ENCODE assay signal across 21 mouse cellular contexts in the genomic region with DNA sequence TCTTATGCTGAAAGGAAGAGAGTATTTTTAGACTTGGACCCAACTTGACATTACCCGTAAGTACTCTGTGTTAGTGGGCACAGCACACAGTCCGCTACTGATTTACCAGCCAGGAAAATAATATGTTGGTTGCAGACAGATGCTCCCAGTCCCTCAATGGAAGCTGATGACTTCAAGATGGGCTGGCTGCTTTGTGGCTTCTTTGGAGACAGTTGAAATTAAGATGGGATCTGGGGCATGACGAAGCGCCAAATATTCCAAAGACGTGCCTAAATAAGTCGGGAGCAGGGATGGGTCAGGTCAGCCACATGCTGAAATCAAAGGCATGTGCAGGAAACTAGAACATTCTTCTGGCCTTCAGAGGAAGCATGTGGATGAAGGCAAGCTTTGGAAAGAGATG.
DNase-seq lines count a peak whose midpoint lies in the region; ATAC-seq and TF ChIP-seq lines count a peak whose summit lies in the region.
"Had no signal": no experiment of that assay in that cellular context is flagged by ENCODE, and none has a peak within 500 bp of the region (broad histone marks: within the 10 kb centered on the region; RNA-seq: fewer than 3 reads in every experiment).

No protein-coding gene starts in this region.

- no peak overlapping the region for H3K9ac ChIP-seq in embryonic facial prominence, embryonic 12.5 days
- H3K9ac ChIP-seq in hindbrain, embryonic 16.5 days (ENCODE audit: low read depth, low read length): no peak overlapping the region
- H3K9ac ChIP-seq: forebrain, embryonic 15.5 days; heart, embryonic 15.5 days; hindbrain, embryonic 13.5 days had no signal

- no peak for ATAC-seq in embryonic facial prominence, embryonic 12.5 days (ENCODE audit: insufficient number of reproducible peaks, insufficient read depth, low FRiP score, low TSS enrichment)
- no peak for ATAC-seq in hindbrain, embryonic 16.5 days
- ATAC-seq: activated CD4-positive, CD25-positive, alpha-beta regulatory T cell, adult 4 months; forebrain, embryonic 15.5 days; intestine, embryonic 16.5 days; Patski had no signal

- 0 out of 2 replicates have a peak overlapping the region, but pooled peaks have one; percentile 41 for H3K27ac ChIP-seq in embryonic facial prominence, embryonic 12.5 days
- no peak overlapping the region for H3K27ac ChIP-seq in layer of hippocampus, adult 2 months
- H3K27ac ChIP-seq in hindbrain, embryonic 16.5 days (ENCODE audit: low read depth, low read length): no peak overlapping the region
- H3K27ac ChIP-seq: forebrain, embryonic 15.5 days; heart, embryonic 15.5 days; hindbrain, embryonic 13.5 days had no signal

- H3K27me3 ChIP-seq in embryonic facial prominence, embryonic 12.5 days: no peaks in the 10 kb centered on the region
- H3K27me3 ChIP-seq in hindbrain, embryonic 16.5 days (replicated peaks; ENCODE audit: control insufficient read depth, insufficient read depth, low read length): no peaks in the 10 kb centered on the region
- H3K27me3 ChIP-seq: forebrain, embryonic 15.5 days; heart, embryonic 15.5 days; hindbrain, embryonic 13.5 days had no signal

- no peaks in the 10 kb centered on the region for H3K36me3 ChIP-seq in embryonic facial prominence, embryonic 12.5 days
- no peaks in the 10 kb centered on the region for H3K36me3 ChIP-seq in hindbrain, embryonic 16.5 days (ENCODE audit: control insufficient read depth, insufficient read depth, low read length)
- H3K36me3 ChIP-seq: forebrain, embryonic 15.5 days; heart, embryonic 15.5 days; hindbrain, embryonic 13.5 days had no signal

- no peak overlapping the region for H3K4me2 ChIP-seq in embryonic facial prominence, embryonic 12.5 days (replicated peaks)
- H3K4me2 ChIP-seq in hindbrain, embryonic 16.5 days (ENCODE audit: low read length): no peak overlapping the region
- H3K4me2 ChIP-seq: forebrain, embryonic 15.5 days; heart, embryonic 11.5 days; heart, embryonic 15.5 days; hindbrain, embryonic 13.5 days had no signal

- no peak for TF ChIP-seq CTCF in layer of hippocampus, adult 2 months (conservative IDR thresholded peaks at IDR 0.05)

- DNase-seq in gastrocnemius, adult 18-20 months (ENCODE audit: low spot score): peak; percentile 2
- no peak for DNase-seq in gastrocnemius, adult 8-10 months (ENCODE audit: low spot score in 2 of 2)
- DNase-seq in fibroblast of lung, adult 2 months (ENCODE audit: low read depth): peak; percentile 59
- DNase-seq in layer of hippocampus, adult 2 months (ENCODE audit: low spot score in 2 of 2): no peak
- DNase-seq in adrenal gland, postnatal 10 days: no peak
- DNase-seq: adrenal gland, postnatal 25 days; cerebellum, adult 18-20 months; cerebellum, adult 9-11 months; cerebellum, postnatal 36 days; heart, adult 18-20 months; heart, postnatal 14 days had no signal

- 0 out of 2 replicates have a peak, but pooled peaks cover 2% of the 10 kb centered on the region for H3K4me1 ChIP-seq in embryonic facial prominence, embryonic 12.5 days
- no peaks in the 10 kb centered on the region for H3K4me1 ChIP-seq in hindbrain, embryonic 16.5 days (ENCODE audit: control insufficient read depth, insufficient read depth, low read depth, low read length)
- H3K4me1 ChIP-seq: forebrain, embryonic 15.5 days; heart, embryonic 15.5 days; hindbrain, embryonic 13.5 days had no signal

- WGBS in embryonic facial prominence, embryonic 12.5 days: 55% methylated on average over 6 of the region's 6 CpGs
- 86% methylated on average over 6 of the region's 6 CpGs for WGBS in hindbrain, embryonic 16.5 days

- H3K4me3 ChIP-seq in embryonic facial prominence, embryonic 12.5 days: no peak overlapping the region
- no peak overlapping the region for H3K4me3 ChIP-seq in layer of hippocampus, adult 2 months
- no peak overlapping the region for H3K4me3 ChIP-seq in hindbrain, embryonic 16.5 days (ENCODE audit: low read length)
- H3K4me3 ChIP-seq: erythroblast, embryonic 14.5 days; forebrain, embryonic 15.5 days; heart, embryonic 15.5 days; hindbrain, embryonic 13.5 days had no signal

- H3K9me3 ChIP-seq in embryonic facial prominence, embryonic 12.5 days: no peaks in the 10 kb centered on the region
- H3K9me3 ChIP-seq in hindbrain, embryonic 16.5 days (ENCODE audit: control insufficient read depth, low read length): no peaks in the 10 kb centered on the region
- H3K9me3 ChIP-seq: forebrain, embryonic 15.5 days; heart, embryonic 15.5 days; hindbrain, embryonic 13.5 days had no signal

Comparison
In these comparisons a context has a peak if more than half of its experiments do, and no peak if none do; other contexts are left out.
1. DNase-seq: peak in gastrocnemius, adult 18-20 months (single experiment) and fibroblast of lung, adult 2 months (single experiment); none in gastrocnemius, adult 8-10 months (0 of 2), layer of hippocampus, adult 2 months (0 of 2) and adrenal gland, postnatal 10 days (single experiment).